Comparison of ENCODE assay signal across 26 mouse cellular contexts in genomic region chr5:74077959-74078358, GRCm38 (mm10). TPM values are rescaled to one million over a fixed set of nuclear protein-coding genes. Genes with fewer than 3 reads are reported as not detected.
DNase-seq lines count a peak whose midpoint lies in the region; ATAC-seq and TF ChIP-seq lines count a peak whose summit lies in the region.
"Had no signal": no experiment of that assay in that cellular context is flagged by ENCODE, and none has a peak within 500 bp of the region (broad histone marks: within the 10 kb centered on the region; RNA-seq: fewer than 3 reads in every experiment).

No protein-coding gene starts in this region.

- no peak for DNase-seq in heart, adult 8-10 months (ENCODE audit: low spot score)
- DNase-seq in limb, embryonic 14.5 days (ENCODE audit: low spot score) = no peak
- no peak for DNase-seq in limb, embryonic 10.5 days (ENCODE audit: low spot score)
- DNase-seq in R1 (ENCODE audit: low read depth, low spot score) = peak; percentile 90
- DNase-seq in yolk sac, embryonic 10.5 days (ENCODE audit: low spot score) = no peak
- DNase-seq: adrenal gland, postnatal 14 days; cerebellum, adult 11-12 months; cerebellum, postnatal 14 days; gastrocnemius, postnatal 10 days; heart, adult 11 months; heart, postnatal 36 days; kidney, adult 2 months; kidney, postnatal 14 days; layer of hippocampus, adult 9-11 months; left cerebral cortex, postnatal 4 days; liver, embryonic 13.5 days; lung, embryonic 14.5 days; right cerebral cortex, adult 18-20 months; thymus, postnatal 25 days had no signal

- TF ChIP-seq POLR2A in limb, embryonic 14.5 days (IDR thresholded peaks at IDR 0.05; ENCODE audit: borderline replicate concordance, extremely low read depth, insufficient read depth, insufficient read length) = no peak
- TF ChIP-seq POLR2A in olfactory bulb, adult 2 months (IDR thresholded peaks at IDR 0.05; ENCODE audit: insufficient read depth, low read depth, low read length) = no peak

- H3K4me2 ChIP-seq in heart, embryonic 11.5 days = no peak overlapping the region; the same call in 1 of the 2 replicates
- no peak overlapping the region for H3K4me2 ChIP-seq in limb, embryonic 14.5 days (replicated peaks; ENCODE audit: low read depth, low read length, severe bottlenecking)
- H3K4me2 ChIP-seq: embryonic facial prominence, embryonic 15.5 days; liver, embryonic 13.5 days; lung, embryonic 14.5 days; midbrain, embryonic 13.5 days; neural tube, embryonic 12.5 days had no signal

- 33% methylated on average over 8 of the region's 8 CpGs for WGBS in heart, embryonic 11.5 days (ENCODE audit: insufficient replicate concordance)
- 31% methylated on average over 8 of the region's 8 CpGs for WGBS in limb, embryonic 14.5 days
- 43% methylated on average over 8 of the region's 8 CpGs for WGBS in limb, embryonic 10.5 days
- WGBS in olfactory bulb, adult 2 months = 22% methylated on average over 8 of the region's 8 CpGs

- H3K4me1 ChIP-seq in heart, embryonic 11.5 days (ENCODE audit: control insufficient read depth, insufficient read depth, low read length) = peaks cover 8% of the 10 kb centered on the region
- H3K4me1 ChIP-seq in limb, embryonic 14.5 days (ENCODE audit: control insufficient read depth, insufficient read depth, low read length) = peaks cover 9% of the 10 kb centered on the region; the same call in 1 of the 2 replicates
- H3K4me1 ChIP-seq in limb, embryonic 10.5 days = peaks cover 31% of the 10 kb centered on the region
- peaks cover 7% of the 10 kb centered on the region for H3K4me1 ChIP-seq in olfactory bulb, adult 2 months (ENCODE audit: control insufficient read depth, insufficient read depth, low read length)
- H3K4me1 ChIP-seq: embryonic facial prominence, embryonic 15.5 days; midbrain, embryonic 13.5 days; neural tube, embryonic 12.5 days had no signal

- no peak for TF ChIP-seq CTCF in olfactory bulb, adult 2 months (IDR thresholded peaks at IDR 0.05; ENCODE audit: insufficient read depth, low read depth, low read length)

- no peak; the same call in 1 of the 2 replicates for ATAC-seq in heart, embryonic 11.5 days (replicated peaks; ENCODE audit: insufficient number of reproducible peaks, low FRiP score, low TSS enrichment)
- no peak for ATAC-seq in limb, embryonic 14.5 days (ENCODE audit: low FRiP score, low read depth)
- ATAC-seq: hindbrain, postnatal 0 days; midbrain, embryonic 13.5 days had no signal

- H3K9ac ChIP-seq in heart, embryonic 11.5 days (ENCODE audit: low read depth, low read length) = no peak overlapping the region
- H3K9ac ChIP-seq in limb, embryonic 14.5 days (ENCODE audit: low read depth, low read length, severe bottlenecking) = no peak overlapping the region
- H3K9ac ChIP-seq: embryonic facial prominence, embryonic 15.5 days; liver, embryonic 13.5 days; lung, embryonic 14.5 days; midbrain, embryonic 13.5 days; neural tube, embryonic 12.5 days had no signal

- H3K27ac ChIP-seq in heart, embryonic 11.5 days (ENCODE audit: low read depth, low read length) = peak overlapping the region; percentile 29; the same call in 1 of the 2 replicates
- H3K27ac ChIP-seq in limb, embryonic 14.5 days (replicated peaks; ENCODE audit: low read depth, low read length) = 0 out of 2 replicates have a peak overlapping the region, but pooled peaks have one; percentile 26
- H3K27ac ChIP-seq in limb, embryonic 10.5 days = no peak overlapping the region
- peak overlapping the region; percentile 53; the same call in 1 of the 2 replicates for H3K27ac ChIP-seq in olfactory bulb, adult 2 months (ENCODE audit: insufficient read depth, low read depth, low read length)
- H3K27ac ChIP-seq: embryonic facial prominence, embryonic 15.5 days; hindbrain, postnatal 0 days; left cerebral cortex, adult 2 months; liver, embryonic 13.5 days; midbrain, embryonic 13.5 days; neural tube, embryonic 12.5 days had no signal

- no peaks in the 10 kb centered on the region for H3K27me3 ChIP-seq in heart, embryonic 11.5 days (ENCODE audit: control insufficient read depth, insufficient read depth, low read length)
- no peaks in the 10 kb centered on the region for H3K27me3 ChIP-seq in limb, embryonic 14.5 days (ENCODE audit: control insufficient read depth, insufficient read depth, low read length)
- H3K27me3 ChIP-seq in limb, embryonic 10.5 days (ENCODE audit: low read depth, poor library complexity, severe bottlenecking) = peaks cover 15% of the 10 kb centered on the region
- H3K27me3 ChIP-seq: embryonic facial prominence, embryonic 15.5 days had no signal

- H3K9me3 ChIP-seq in heart, embryonic 11.5 days (replicated peaks; ENCODE audit: control insufficient read depth, low read length) = no peaks in the 10 kb centered on the region
- no peaks in the 10 kb centered on the region for H3K9me3 ChIP-seq in limb, embryonic 14.5 days (ENCODE audit: control insufficient read depth, low read length)
- H3K9me3 ChIP-seq in limb, embryonic 10.5 days (replicated peaks) = no peaks in the 10 kb centered on the region
- H3K9me3 ChIP-seq: embryonic facial prominence, embryonic 15.5 days; liver, embryonic 13.5 days; midbrain, embryonic 13.5 days; neural tube, embryonic 12.5 days had no signal

- no peaks in the 10 kb centered on the region for H3K36me3 ChIP-seq in heart, embryonic 11.5 days (ENCODE audit: control insufficient read depth, insufficient read depth, low read length)
- H3K36me3 ChIP-seq in limb, embryonic 14.5 days (ENCODE audit: control insufficient read depth, insufficient read depth, low read length) = no peaks in the 10 kb centered on the region
- no peaks in the 10 kb centered on the region for H3K36me3 ChIP-seq in limb, embryonic 10.5 days
- H3K36me3 ChIP-seq: embryonic facial prominence, embryonic 15.5 days; liver, embryonic 13.5 days; midbrain, embryonic 13.5 days; neural tube, embryonic 12.5 days had no signal

- H3K4me3 ChIP-seq in heart, embryonic 11.5 days (ENCODE audit: low read depth, low read length) = no peak overlapping the region
- no peak overlapping the region for H3K4me3 ChIP-seq in limb, embryonic 14.5 days (replicated peaks; ENCODE audit: low read length)
- H3K4me3 ChIP-seq in limb, embryonic 10.5 days = no peak overlapping the region
- H3K4me3 ChIP-seq in olfactory bulb, adult 2 months (ENCODE audit: insufficient read depth, low read depth, low read length) = no peak overlapping the region
- H3K4me3 ChIP-seq: embryonic facial prominence, embryonic 15.5 days; left cerebral cortex, adult 2 months; liver, embryonic 13.5 days; midbrain, embryonic 13.5 days; neural tube, embryonic 12.5 days had no signal

RNA-seq across cellular contexts. Expression of gene Usp46, which starts 9.7 kb away (rescaled TPM):
- 36.8 and 41.5 TPM in 2 replicates for polyA plus RNA-seq in heart, embryonic 11.5 days (2014; fragmentation: Nextera tagmentation; extraction: Ambion mirVana)
- 10 to 100 TPM; 32.2 to 40.1 (median 34.8) TPM for total RNA-seq in heart, adult 8-10 months (2022)
- polyA plus RNA-seq in limb, embryonic 14.5 days (2012; rRNA removed) = 20.0 and 20.9 TPM in 2 replicates
- polyA plus RNA-seq in limb, embryonic 14.5 days (2014; fragmentation: Nextera tagmentation; extraction: Ambion mirVana) = 39.1 and 39.9 TPM in 2 replicates
- polyA plus RNA-seq in limb, embryonic 10.5 days (2016; fragmentation: Nextera tagmentation; extraction: Ambion mirVana) = 30.8 and 37.9 TPM in 2 replicates
- polyA plus RNA-seq in olfactory bulb, adult 2 months (2012; ENCODE audit: insufficient read depth, insufficient read length, low replicate concordance, missing spikeins) = 164 TPM in 1 of 2 replicates, not detected in the other
